Mouse (Mus musculus) testis, postnatal 10 days (tissue): ENCODE measurements around the gene Pygm.

Experiments
- DNase-seq: peaks from one replicate; pipeline ENCODE4 v3.0.0; 2021; ENCODE audit warnings: low spot score

The Pygm gene

GRCm38 (mm10) chr19:6443016-6443415 is 58.8 kb downstream of the Pygm start:
- no peak for DNase-seq

GRCm38 (mm10) chr19:6445761-6446423 is 61.7 kb downstream of the Pygm start:
- no peak for DNase-seq

- DNase-seq: no peak
Observed at GRCm38 (mm10) chr19:6446736-6447437, 62.7 kb downstream of the Pygm start.
